Mouse (Mus musculus): ENCODE data around the gene Mettl16. TPM values are rescaled to one million over a fixed set of nuclear protein-coding genes. Genes with fewer than 3 reads are reported as not detected.

Gene Mettl16
- polyA plus RNA-seq, 1 experiment from 2014 or later: 56.3 TPM

DNA sequence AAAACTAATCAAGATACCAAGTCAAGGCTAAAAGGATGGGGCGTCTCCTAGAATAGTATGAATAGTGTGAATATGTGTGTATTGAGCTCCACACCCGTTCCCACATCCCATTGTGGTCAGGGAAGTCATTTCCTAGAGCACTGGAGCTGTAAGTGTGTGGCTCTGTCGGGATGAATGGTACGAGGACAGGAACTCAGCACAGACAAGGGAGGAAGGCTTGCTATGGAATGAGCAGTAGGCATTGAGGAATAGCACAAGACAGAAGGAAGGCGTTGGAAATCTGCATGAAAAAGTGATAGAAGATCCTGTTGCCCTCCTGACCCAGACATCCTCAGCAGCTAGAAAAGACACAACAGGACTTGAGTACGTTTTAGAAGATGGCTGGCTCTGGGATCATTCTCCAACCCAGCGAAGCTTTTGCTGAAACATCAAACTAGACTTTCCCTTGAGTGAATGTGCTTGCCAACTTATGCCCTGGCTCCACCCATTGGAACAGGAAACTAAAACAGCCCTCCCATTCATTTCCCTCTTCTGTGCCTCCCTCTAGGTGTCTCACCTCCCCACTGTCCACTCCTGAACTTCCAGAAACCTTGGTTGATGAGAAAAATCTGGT lies 57.3 kb downstream of the Mettl16 start:
- Histone ChIP-seq H3K4me1 (peaks cover 18% of the 10 kb centered on the region), H3K27ac (replicated peaks) (no peak overlapping the region), H3K9me3 (no peaks in the 10 kb centered on the region), H3K36me3 (0 out of 2 replicates have a peak, but pooled peaks cover 6% of the 10 kb centered on the region), H3K4me2 (replicated peaks) (no peak overlapping the region), H3K27me3 (peaks cover 10% of the 10 kb centered on the region), H3K9ac (replicated peaks) (no peak overlapping the region), H3K4me3 (no peak overlapping the region)
- WGBS: 78% methylated on average over 7 of the region's 7 CpGs
- ATAC-seq (ENCODE audit: low FRiP score, low read depth): no peak

- peaks cover 10% of the 10 kb centered on the region for H3K27me3 ChIP-seq
- no peak overlapping the region for H3K9ac ChIP-seq (replicated peaks)
- no peak for ATAC-seq (ENCODE audit: low FRiP score, low read depth)
- no peak overlapping the region for H3K4me2 ChIP-seq (replicated peaks)
- H3K36me3 ChIP-seq: 0 out of 2 replicates have a peak, but pooled peaks cover 2% of the 10 kb centered on the region
- WGBS: 29% methylated on average over 2 of the region's 2 CpGs
- H3K4me1 ChIP-seq: peaks cover 24% of the 10 kb centered on the region
- H3K9me3 ChIP-seq: no peaks in the 10 kb centered on the region
- H3K4me3 ChIP-seq: no peak overlapping the region
- no peak overlapping the region for H3K27ac ChIP-seq (replicated peaks)
Observed at GRCm38 (mm10) chr11:74828404-74828931, 57.8 kb downstream of the Mettl16 start.

DNA sequence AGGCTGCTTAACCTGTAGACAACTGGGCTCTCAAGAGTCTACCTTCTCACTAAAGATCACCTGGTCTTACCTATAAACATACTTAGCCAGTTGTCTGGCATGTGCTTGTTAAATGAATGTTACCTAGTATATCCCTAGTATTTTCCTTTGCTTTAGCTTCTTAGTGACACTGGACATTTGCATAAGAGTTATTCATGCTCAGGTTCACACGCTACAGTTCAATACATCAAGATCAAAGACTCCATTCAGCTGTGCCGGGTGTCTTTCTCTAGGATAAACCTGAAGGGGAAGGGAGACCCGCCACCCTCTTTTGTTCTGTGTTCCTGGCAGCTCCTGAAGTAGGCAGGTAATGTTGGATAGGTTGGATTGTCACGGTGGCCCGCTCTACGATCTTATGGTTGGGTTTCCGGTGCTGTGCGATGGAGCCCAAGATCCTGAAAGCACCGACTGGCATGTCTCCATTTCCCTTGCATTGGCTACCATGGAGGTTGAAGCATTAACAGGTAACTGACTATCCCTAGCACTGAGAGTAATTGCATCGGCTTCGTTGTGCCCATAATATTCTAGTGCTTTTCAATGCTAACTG lies 58.4 kb downstream of the Mettl16 start:
- Histone ChIP-seq H3K4me1 (peaks cover 30% of the 10 kb centered on the region), H3K9me3 (no peaks in the 10 kb centered on the region), H3K27me3 (peaks cover 10% of the 10 kb centered on the region), H3K9ac (replicated peaks) (peak overlapping the region; percentile 48; the same call in 1 of the 2 replicates), H3K36me3 (no peaks in the 10 kb centered on the region), H3K4me2 (replicated peaks) (peak overlapping the region; percentile 92), H3K4me3 (peak overlapping the region; percentile 93), H3K27ac (replicated peaks) (peak overlapping the region; percentile 91)
- WGBS: 13% methylated on average over 11 of the region's 11 CpGs
- ATAC-seq (ENCODE audit: low FRiP score, low read depth): no peak

DNA sequence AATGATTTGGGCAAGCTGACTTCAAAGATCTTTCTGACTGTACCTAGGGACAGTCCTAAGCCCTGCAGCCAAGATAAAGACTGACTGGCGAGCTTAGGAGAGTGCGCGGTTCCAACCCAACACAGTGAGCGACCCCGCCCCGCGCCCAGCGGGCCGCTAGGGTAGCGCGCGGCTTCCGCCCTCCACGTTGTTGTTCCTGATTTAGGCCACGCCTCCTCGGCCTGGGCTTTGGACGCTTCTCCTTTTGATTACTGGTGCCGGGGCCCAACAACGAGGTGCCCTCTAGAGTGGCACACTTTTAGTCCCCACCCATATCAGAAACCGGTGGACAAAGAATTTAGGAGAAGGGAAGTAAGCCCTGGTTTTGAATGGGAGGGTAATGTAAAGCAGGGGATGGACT lies 59.2 kb downstream of the Mettl16 start:
- Histone ChIP-seq H3K4me1 (peaks cover 33% of the 10 kb centered on the region), H3K36me3 (no peaks in the 10 kb centered on the region), H3K27me3 (peaks cover 10% of the 10 kb centered on the region), H3K9me3 (no peaks in the 10 kb centered on the region), H3K4me2 (replicated peaks) (peak overlapping the region; percentile 92), H3K27ac (replicated peaks) (peak overlapping the region; percentile 91), H3K4me3 (peak overlapping the region; percentile 93), H3K9ac (replicated peaks) (peak overlapping the region; percentile 48; the same call in 1 of the 2 replicates)
- peak; percentile 44 for ATAC-seq (ENCODE audit: low FRiP score, low read depth)
- WGBS: 0% methylated on average over 20 of the region's 20 CpGs

GRCm38 (mm10) chr11:74830256-74831161 lies 59.9 kb downstream of the Mettl16 start, which contains the start of gene Mnt:
Gene Mnt (plus strand): TSS chr11:74830920.
- H3K9me3 ChIP-seq: no peaks in the 10 kb centered on the region
- peaks cover 10% of the 10 kb centered on the region for H3K27me3 ChIP-seq
- peak within 1 kb of the TSS; percentile 91 for H3K27ac ChIP-seq (replicated peaks)
- ATAC-seq (ENCODE audit: low FRiP score, low read depth): peak; percentile 90
- H3K36me3 ChIP-seq: no peaks in the 10 kb centered on the region
- WGBS: under 1% methylated on average over 67 of the region's 70 CpGs
- peak within 1 kb of the TSS; percentile 92 for H3K4me2 ChIP-seq (replicated peaks)
- H3K4me1 ChIP-seq: peaks cover 35% of the 10 kb centered on the region
- peak within 1 kb of the TSS; percentile 93 for H3K4me3 ChIP-seq
- peak within 1 kb of the TSS; percentile 90 for H3K9ac ChIP-seq (replicated peaks)

GRCm38 (mm10) chr11:74831191-74831605 lies 60.6 kb downstream of the Mettl16 start:
- H3K4me1 ChIP-seq: peaks cover 38% of the 10 kb centered on the region
- H3K27me3 ChIP-seq: peaks cover 10% of the 10 kb centered on the region
- H3K27ac ChIP-seq (replicated peaks): peak overlapping the region; percentile 91
- WGBS: under 1% methylated on average over 35 of the region's 35 CpGs
- H3K9ac ChIP-seq (replicated peaks): peak overlapping the region; percentile 90
- H3K4me2 ChIP-seq (replicated peaks): peak overlapping the region; percentile 92
- no peak for ATAC-seq (ENCODE audit: low FRiP score, low read depth)
- H3K4me3 ChIP-seq: peak overlapping the region; percentile 93
- H3K9me3 ChIP-seq: no peaks in the 10 kb centered on the region
- H3K36me3 ChIP-seq: no peaks in the 10 kb centered on the region

DNA sequence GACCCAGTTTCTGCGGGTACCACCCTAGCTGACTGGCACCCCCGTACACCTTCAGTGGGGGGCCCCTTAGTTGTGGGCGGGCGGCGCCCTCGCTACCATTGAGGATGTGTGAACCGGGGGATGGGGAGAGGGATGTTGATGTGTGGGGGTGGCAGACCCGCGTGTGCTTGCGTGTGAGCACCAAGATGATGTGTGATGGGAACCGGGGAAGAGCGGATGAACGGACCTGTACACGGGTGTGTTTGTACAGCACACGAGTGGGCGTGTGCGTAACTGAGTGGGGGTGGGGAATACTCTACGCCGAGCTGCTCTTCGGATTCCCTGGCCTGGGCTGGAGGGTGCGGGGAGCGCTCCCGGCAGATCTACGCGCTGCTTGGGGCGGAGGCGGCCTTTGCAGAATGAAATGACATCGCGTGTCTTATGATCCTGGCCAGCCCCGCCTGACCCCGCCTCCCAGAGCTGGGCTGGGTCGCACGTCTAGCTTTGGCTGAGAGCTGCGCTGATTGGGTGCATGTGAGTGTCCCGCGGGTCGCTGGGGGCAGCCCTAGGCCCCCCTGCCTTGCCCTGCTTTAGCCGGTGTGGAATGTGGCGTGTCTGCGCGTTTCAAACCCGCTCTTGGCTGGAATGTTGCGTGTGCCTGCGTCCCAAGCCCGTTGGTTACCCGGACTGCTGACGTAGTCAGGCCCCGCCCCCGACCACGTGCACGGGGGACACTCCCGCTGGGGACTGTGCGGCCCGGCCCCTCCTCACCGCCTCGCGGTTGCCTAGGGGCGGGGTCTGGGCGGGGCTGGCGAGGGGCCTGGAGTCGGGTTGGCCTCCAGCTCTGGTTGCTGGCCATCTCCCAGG lies 61.2 kb downstream of the Mettl16 start:
- under 1% methylated on average over 61 of the region's 61 CpGs for WGBS
- peak overlapping the region; percentile 92 for H3K4me2 ChIP-seq (replicated peaks)
- no peaks in the 10 kb centered on the region for H3K9me3 ChIP-seq
- H3K36me3 ChIP-seq: peaks cover 3% of the 10 kb centered on the region; the same call in 1 of the 2 replicates
- H3K4me3 ChIP-seq: peak overlapping the region; percentile 93
- peaks cover 38% of the 10 kb centered on the region for H3K4me1 ChIP-seq
- peak overlapping the region; percentile 91 for H3K27ac ChIP-seq (replicated peaks)
- peaks cover 14% of the 10 kb centered on the region for H3K27me3 ChIP-seq
- peak; percentile 82 for ATAC-seq (ENCODE audit: low FRiP score, low read depth)
- peak overlapping the region; percentile 90 for H3K9ac ChIP-seq (replicated peaks)

DNA sequence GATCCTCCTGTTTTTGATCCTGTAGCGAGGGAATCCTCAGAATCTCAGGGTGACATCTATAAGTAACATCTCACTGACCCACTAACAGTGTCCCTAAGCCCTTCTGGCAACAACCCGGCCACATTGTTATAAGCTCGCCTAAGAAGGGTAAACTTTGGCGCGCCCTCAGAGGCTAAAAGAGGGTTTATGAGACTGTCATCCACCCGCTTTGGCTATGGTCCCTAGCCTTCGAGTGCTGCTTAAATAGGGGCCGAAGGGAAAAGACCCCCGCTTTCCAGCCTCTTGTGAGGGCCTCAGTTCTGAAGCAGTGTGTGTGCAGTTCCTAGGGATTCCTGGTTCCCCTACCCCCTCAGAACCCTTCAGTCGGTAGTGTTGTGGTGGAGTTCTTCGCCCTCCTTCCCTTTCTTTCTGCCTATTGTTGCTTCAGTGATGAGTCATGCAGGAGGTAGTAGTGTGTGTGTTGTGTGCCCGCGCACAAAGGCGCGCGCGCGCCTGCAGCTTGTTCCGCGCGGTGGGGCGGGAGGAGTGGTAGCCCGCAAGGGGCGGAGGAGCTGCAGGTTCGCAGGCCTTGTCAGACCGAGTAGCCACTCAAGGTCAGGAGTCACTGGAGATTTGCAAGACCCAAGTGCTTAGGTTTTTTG lies 62.0 kb downstream of the Mettl16 start:
- 1% methylated on average over 26 of the region's 26 CpGs for WGBS
- ATAC-seq (ENCODE audit: low FRiP score, low read depth): no peak
- Histone ChIP-seq H3K4me3 (peak overlapping the region; percentile 93), H3K4me1 (peaks cover 46% of the 10 kb centered on the region), H3K36me3 (peaks cover 3% of the 10 kb centered on the region; the same call in 1 of the 2 replicates), H3K9me3 (no peaks in the 10 kb centered on the region), H3K9ac (replicated peaks) (peak overlapping the region; percentile 90), H3K4me2 (replicated peaks) (peak overlapping the region; percentile 92), H3K27me3 (peaks cover 10% of the 10 kb centered on the region), H3K27ac (replicated peaks) (peak overlapping the region; percentile 91)

DNA sequence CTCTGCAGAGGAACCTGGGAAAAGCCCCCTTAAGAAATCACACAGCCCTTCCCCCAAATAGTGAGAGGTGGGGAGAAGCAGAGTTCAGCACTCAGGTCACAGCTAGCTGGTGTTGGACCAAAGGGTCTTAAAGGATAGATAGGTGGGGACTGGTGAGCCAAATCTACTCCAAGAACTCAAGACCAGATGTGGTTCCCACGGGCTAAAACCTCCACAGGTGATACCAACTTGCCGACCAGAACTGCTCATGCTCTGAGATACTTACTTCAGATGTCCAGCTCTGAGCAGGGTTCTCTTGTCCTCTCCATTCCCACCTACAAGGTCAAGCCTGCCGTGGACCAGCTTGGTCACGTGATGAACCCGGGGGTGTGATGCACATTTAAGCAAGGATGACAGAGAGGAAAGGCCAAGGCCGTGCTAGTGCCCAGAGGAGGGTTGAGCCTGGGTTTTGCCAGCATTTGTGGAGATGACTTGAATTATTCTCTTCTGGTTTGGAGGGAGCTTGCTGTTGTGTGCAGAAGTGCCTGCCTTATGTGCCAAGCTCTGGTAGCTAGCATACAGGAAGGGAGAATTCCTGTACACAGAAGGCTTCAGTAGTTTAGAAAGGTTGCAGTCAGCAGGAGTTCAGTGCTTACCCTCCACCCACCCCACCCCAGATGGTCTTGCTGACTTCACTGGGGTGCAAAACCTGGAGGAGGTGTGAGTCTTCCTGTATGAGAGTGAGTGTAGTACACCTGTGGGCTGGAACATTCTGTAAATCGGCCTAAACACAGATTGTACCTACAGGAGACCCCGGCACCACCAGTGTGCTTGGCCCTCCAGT lies 63.1 kb downstream of the Mettl16 start:
- 85% methylated on average over 8 of the region's 8 CpGs for WGBS
- peak overlapping the region; percentile 92 for H3K4me2 ChIP-seq (replicated peaks)
- peaks cover 4% of the 10 kb centered on the region; the same call in 1 of the 2 replicates for H3K27me3 ChIP-seq
- H3K4me3 ChIP-seq: peak overlapping the region; percentile 12; the same call in 1 of the 2 replicates
- peaks cover 45% of the 10 kb centered on the region for H3K4me1 ChIP-seq
- no peak for ATAC-seq (ENCODE audit: low FRiP score, low read depth)
- peak overlapping the region; percentile 90; the same call in 1 of the 2 replicates for H3K9ac ChIP-seq (replicated peaks)
- H3K27ac ChIP-seq (replicated peaks): peak overlapping the region; percentile 91; the same call in 1 of the 2 replicates
- H3K36me3 ChIP-seq: peaks cover 3% of the 10 kb centered on the region; the same call in 1 of the 2 replicates
- no peaks in the 10 kb centered on the region for H3K9me3 ChIP-seq

- H3K4me1 ChIP-seq: peaks cover 39% of the 10 kb centered on the region
- H3K9ac ChIP-seq (replicated peaks): 0 out of 2 replicates have a peak overlapping the region, but pooled peaks have one; percentile 15
- peaks cover 3% of the 10 kb centered on the region; the same call in 1 of the 2 replicates for H3K36me3 ChIP-seq
- WGBS: 67% methylated on average over 1 of the region's 1 CpGs
- no peak overlapping the region for H3K4me3 ChIP-seq
- H3K9me3 ChIP-seq: no peaks in the 10 kb centered on the region
- H3K27me3 ChIP-seq: peaks cover 4% of the 10 kb centered on the region; the same call in 1 of the 2 replicates
- ATAC-seq (ENCODE audit: low FRiP score, low read depth): no peak
- H3K27ac ChIP-seq (replicated peaks): no peak overlapping the region
- H3K4me2 ChIP-seq (replicated peaks): 0 out of 2 replicates have a peak overlapping the region, but pooled peaks have one; percentile 92
Observed at GRCm38 (mm10) chr11:74834359-74834638, 63.7 kb downstream of the Mettl16 start.

Measured in midbrain, embryonic 12.5 days (tissue).